In genomic region chr2:29661751-29662191, GRCm38 (mm10) we compare ENCODE assay signal across 9 mouse cellular contexts. TPM values are rescaled to one million over a fixed set of nuclear protein-coding genes. Genes with fewer than 3 reads are reported as not detected.
DNase-seq lines count a peak whose midpoint lies in the region; ATAC-seq lines count a peak whose summit lies in the region.
"Had no signal": no experiment of that assay in that cellular context is flagged by ENCODE, and none has a peak within 500 bp of the region (broad histone marks: within the 10 kb centered on the region; RNA-seq: fewer than 3 reads in every experiment).

No protein-coding gene starts in this region.

- H3K9ac ChIP-seq in stomach, embryonic 15.5 days: no peak overlapping the region
- H3K9ac ChIP-seq: liver, embryonic 14.5 days had no signal

- H3K27ac ChIP-seq in stomach, embryonic 15.5 days: peak overlapping the region; percentile 3; the same call in 1 of the 2 replicates
- H3K27ac ChIP-seq: liver, embryonic 14.5 days had no signal

- peaks cover 19% of the 10 kb centered on the region for H3K4me1 ChIP-seq in stomach, embryonic 15.5 days

- no peak overlapping the region for H3K4me3 ChIP-seq in stomach, embryonic 15.5 days (replicated peaks)

- no peaks in the 10 kb centered on the region for H3K36me3 ChIP-seq in stomach, embryonic 15.5 days

- ATAC-seq in stomach, embryonic 15.5 days (ENCODE audit: insufficient read depth, low FRiP score, low read depth): no peak

- H3K4me2 ChIP-seq in stomach, embryonic 15.5 days: no peak overlapping the region

- H3K27me3 ChIP-seq in stomach, embryonic 15.5 days (replicated peaks): no peaks in the 10 kb centered on the region

- no peaks in the 10 kb centered on the region for H3K9me3 ChIP-seq in stomach, embryonic 15.5 days

- intact Hi-C loops in heart, postnatal 36 days (cut with DNase I): no loop called here

- 59% methylated on average over 6 of the region's 6 CpGs for WGBS in stomach, embryonic 15.5 days

- peak; percentile 49 to 63 for DNase-seq in heart, adult 9 months (ENCODE audit: low spot score in 2 of 2)
- DNase-seq in heart, postnatal 36 days: no peak
- peak; percentile 45 to 69 for DNase-seq in adrenal gland, postnatal 36 days
- DNase-seq in kidney, postnatal 14 days: peak; percentile 48
- DNase-seq in retina, embryonic 14.5 days (ENCODE audit: low spot score): no peak
- no peak for DNase-seq in gastrocnemius, adult 8-10 months (ENCODE audit: low spot score in 2 of 2)
- DNase-seq in embryo, embryonic 11 days: no peak

RNA-seq across cellular contexts. Expression of gene Rapgef1, which starts 42.3 kb away (rescaled TPM):
- total RNA-seq in heart, postnatal 36 days (2021): 10 to 100 TPM; 97.6 to 98.6 TPM
- total RNA-seq in adrenal gland, postnatal 36 days (2021): 10 to 100 TPM; 45.4 to 49.9 TPM
- polyA plus RNA-seq in stomach, embryonic 15.5 days (2015; fragmentation: Nextera tagmentation; extraction: Ambion mirVana): 12.7 and 14.5 TPM in 2 replicates
- 100 to 1,000 TPM; 152 to 187 (median 158) TPM for total RNA-seq in gastrocnemius, adult 8-10 months (2022)

Comparison
In these comparisons a context has a peak if more than half of its experiments do, and no peak if none do; other contexts are left out.
1. DNase-seq: peak in heart, adult 9 months (2 of 2), adrenal gland, postnatal 36 days (2 of 2) and kidney, postnatal 14 days (single experiment); none in heart, postnatal 36 days (0 of 2), retina, embryonic 14.5 days (single experiment), gastrocnemius, adult 8-10 months (0 of 2) and embryo, embryonic 11 days (single experiment).